Mouse (Mus musculus): ENCODE data around the gene Ppara. TPM values are rescaled to one million over a fixed set of nuclear protein-coding genes. Genes with fewer than 3 reads are reported as not detected.
A peak's percentile ranks its signal among the peaks of the same experiment; 100 is the strongest.

The Ppara gene
- polyA plus RNA-seq, 1 experiment from 2014 or later = 14.3 TPM

DNA sequence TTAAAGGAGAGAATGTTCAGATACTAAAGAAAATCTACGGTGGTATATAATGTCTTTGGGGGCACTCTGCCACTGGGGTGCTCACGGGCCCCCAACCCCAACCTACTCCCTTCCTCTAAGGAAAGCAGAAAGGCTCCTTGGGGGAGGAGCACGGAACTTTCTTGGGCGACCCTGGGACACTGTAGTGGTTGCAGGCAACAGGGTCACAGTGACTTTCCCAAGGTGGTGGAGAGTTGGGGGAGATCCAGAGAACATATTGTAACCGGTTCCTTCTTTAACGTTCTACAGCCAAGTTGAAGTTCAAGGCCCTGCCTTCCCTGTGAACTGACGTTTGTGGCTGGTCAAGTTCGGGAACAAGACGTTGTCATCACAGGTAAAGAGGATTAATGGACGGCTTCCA lies 1.7 kb downstream of the Ppara start:
- no peak for TF ChIP-seq CTCF (IDR thresholded peaks at IDR 0.05; ENCODE audit: low read depth)
- peak overlapping the region; percentile 70 for H3K4me3 ChIP-seq (ENCODE audit: low read depth, low read length)
- no peak for ATAC-seq
- H3K36me3 ChIP-seq (ENCODE audit: control insufficient read depth, insufficient read depth) = no peaks in the 10 kb centered on the region
- H3K27me3 ChIP-seq (replicated peaks; ENCODE audit: control insufficient read depth, insufficient read depth, low read length) = no peaks in the 10 kb centered on the region; the same call in 1 of the 2 replicates
- H3K9ac ChIP-seq (ENCODE audit: low read depth, low read length) = peak overlapping the region; percentile 72
- peak overlapping the region; percentile 81 for H3K4me2 ChIP-seq (replicated peaks; ENCODE audit: low read depth)
- H3K9me3 ChIP-seq (ENCODE audit: control insufficient read depth) = no peaks in the 10 kb centered on the region
- H3K27ac ChIP-seq (ENCODE audit: low read depth, low read length) = no peak overlapping the region
- H3K4me1 ChIP-seq (replicated peaks; ENCODE audit: control insufficient read depth, insufficient read depth, low read length) = peaks cover 4% of the 10 kb centered on the region; the same call in 1 of the 2 replicates
- 50% methylated on average over 10 of the region's 10 CpGs for WGBS

DNA sequence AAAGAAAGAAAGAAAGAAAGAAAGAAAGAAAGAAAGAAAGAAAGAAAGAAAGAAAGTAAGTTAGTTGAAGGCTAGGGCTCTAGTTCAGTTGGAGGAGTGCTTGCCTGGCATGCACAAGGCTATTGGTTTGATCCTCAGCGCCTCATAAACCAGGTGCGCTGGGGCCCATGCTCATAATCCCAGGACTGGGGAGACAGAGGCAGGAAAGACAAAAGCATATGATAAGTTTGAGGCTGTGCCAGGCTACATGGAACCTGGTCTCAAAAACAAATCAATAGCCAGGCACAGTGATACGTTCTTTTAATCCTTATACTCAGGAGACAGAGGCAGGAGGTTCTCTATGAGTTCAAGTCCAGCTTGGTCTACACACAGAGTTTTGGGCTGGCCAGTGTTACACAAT lies 3.6 kb downstream of the Ppara start:
- ATAC-seq = no peak
- Histone ChIP-seq H3K9me3 (ENCODE audit: control insufficient read depth) (no peaks in the 10 kb centered on the region), H3K27me3 (replicated peaks; ENCODE audit: control insufficient read depth, insufficient read depth, low read length) (no peaks in the 10 kb centered on the region; the same call in 1 of the 2 replicates), H3K9ac (ENCODE audit: low read depth, low read length) (no peak overlapping the region), H3K4me1 (replicated peaks; ENCODE audit: control insufficient read depth, insufficient read depth, low read length) (peaks cover 7% of the 10 kb centered on the region; the same call in 1 of the 2 replicates), H3K4me2 (replicated peaks; ENCODE audit: low read depth) (no peak overlapping the region), H3K36me3 (ENCODE audit: control insufficient read depth, insufficient read depth) (no peaks in the 10 kb centered on the region), H3K4me3 (ENCODE audit: low read depth, low read length) (no peak overlapping the region), H3K27ac (ENCODE audit: low read depth, low read length) (no peak overlapping the region)
- WGBS = 67% methylated on average over 3 of the region's 3 CpGs
- no peak for TF ChIP-seq CTCF (IDR thresholded peaks at IDR 0.05; ENCODE audit: low read depth)

DNA sequence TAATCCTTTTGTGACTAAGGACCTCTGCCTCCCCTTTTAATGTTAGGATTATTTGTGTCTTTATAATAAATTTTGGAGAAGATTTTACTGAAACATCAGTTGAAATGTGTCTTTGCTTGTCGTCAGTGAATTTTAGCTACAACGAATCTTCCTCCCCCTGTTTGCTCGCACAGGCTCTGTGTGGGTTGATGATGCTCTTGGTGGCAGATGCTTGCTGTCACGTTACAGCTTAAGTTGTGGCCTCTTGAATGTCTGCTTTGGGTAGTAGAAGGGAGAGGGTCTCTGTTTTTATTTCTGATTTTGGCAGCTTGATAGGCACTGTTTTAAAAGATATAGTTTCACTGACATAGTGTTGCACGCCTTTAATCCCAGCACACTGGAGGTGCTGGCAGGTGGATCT lies 4.2 kb downstream of the Ppara start:
- Histone ChIP-seq H3K4me3 (ENCODE audit: low read depth, low read length) (no peak overlapping the region), H3K9me3 (ENCODE audit: control insufficient read depth) (no peaks in the 10 kb centered on the region), H3K27me3 (replicated peaks; ENCODE audit: control insufficient read depth, insufficient read depth, low read length) (no peaks in the 10 kb centered on the region; the same call in 1 of the 2 replicates), H3K36me3 (ENCODE audit: control insufficient read depth, insufficient read depth) (no peaks in the 10 kb centered on the region), H3K9ac (ENCODE audit: low read depth, low read length) (no peak overlapping the region), H3K27ac (ENCODE audit: low read depth, low read length) (no peak overlapping the region), H3K4me2 (replicated peaks; ENCODE audit: low read depth) (no peak overlapping the region), H3K4me1 (replicated peaks; ENCODE audit: control insufficient read depth, insufficient read depth, low read length) (peaks cover 7% of the 10 kb centered on the region; the same call in 1 of the 2 replicates)
- ATAC-seq = no peak
- WGBS = 83% methylated on average over 5 of the region's 5 CpGs
- no peak for TF ChIP-seq CTCF (IDR thresholded peaks at IDR 0.05; ENCODE audit: low read depth)

DNA sequence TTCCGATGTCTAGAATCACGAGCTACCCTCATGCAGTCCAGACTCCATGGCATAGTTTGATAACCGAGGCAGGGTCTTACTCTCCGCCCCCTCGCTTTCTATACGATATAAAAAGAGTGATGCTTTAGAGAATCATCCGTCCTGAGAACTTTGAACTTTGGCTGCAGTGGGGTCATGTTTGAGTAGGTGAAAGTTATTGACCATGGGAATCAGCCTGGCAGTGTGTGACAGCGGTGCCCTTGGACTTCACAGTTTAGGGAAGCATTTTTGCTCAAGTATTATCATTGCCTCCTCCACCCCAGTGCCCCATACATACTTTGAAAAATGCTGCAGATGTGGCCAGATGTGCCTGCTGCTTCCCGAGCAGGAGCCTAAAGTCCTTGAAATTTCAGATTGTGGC lies 7.8 kb downstream of the Ppara start:
- 64% methylated on average over 9 of the region's 9 CpGs for WGBS
- no peak for ATAC-seq
- Histone ChIP-seq H3K9ac (ENCODE audit: low read depth, low read length) (no peak overlapping the region), H3K4me3 (ENCODE audit: low read depth, low read length) (no peak overlapping the region), H3K36me3 (ENCODE audit: control insufficient read depth, insufficient read depth) (no peaks in the 10 kb centered on the region), H3K4me2 (replicated peaks; ENCODE audit: low read depth) (no peak overlapping the region), H3K9me3 (ENCODE audit: control insufficient read depth) (no peaks in the 10 kb centered on the region), H3K27ac (ENCODE audit: low read depth, low read length) (no peak overlapping the region), H3K4me1 (replicated peaks; ENCODE audit: control insufficient read depth, insufficient read depth, low read length) (peaks cover 5% of the 10 kb centered on the region; the same call in 1 of the 2 replicates), H3K27me3 (replicated peaks; ENCODE audit: control insufficient read depth, insufficient read depth, low read length) (no peaks in the 10 kb centered on the region)
- TF ChIP-seq CTCF (IDR thresholded peaks at IDR 0.05; ENCODE audit: low read depth) = no peak

DNA sequence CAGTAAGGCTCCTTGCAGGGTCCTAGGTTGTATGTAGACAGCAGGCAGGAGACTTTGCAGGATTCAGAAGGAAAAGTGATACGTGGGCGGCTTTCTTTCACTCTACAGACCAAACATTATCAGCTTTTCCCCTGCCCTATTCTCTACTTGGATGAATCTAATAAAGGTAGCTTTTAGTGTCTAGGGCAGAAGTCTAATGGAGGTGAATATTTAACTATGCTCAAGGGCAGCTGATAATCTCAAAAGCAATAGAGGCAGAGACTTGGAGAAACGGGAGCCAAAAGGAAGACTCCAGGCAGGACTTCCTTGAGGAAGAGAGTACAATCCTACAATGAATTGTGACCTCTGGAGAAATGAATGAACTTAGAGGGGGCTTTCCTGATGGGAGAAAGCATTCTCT lies 9.2 kb downstream of the Ppara start:
- WGBS = 36% methylated on average over 3 of the region's 3 CpGs
- ATAC-seq = peak; percentile 40; the same call in 1 of the 2 replicates
- TF ChIP-seq CTCF (IDR thresholded peaks at IDR 0.05; ENCODE audit: low read depth) = no peak
- H3K4me3 ChIP-seq (ENCODE audit: low read depth, low read length) = no peak overlapping the region
- H3K27ac ChIP-seq (ENCODE audit: low read depth, low read length) = peak overlapping the region; percentile 63
- no peaks in the 10 kb centered on the region for H3K9me3 ChIP-seq (ENCODE audit: control insufficient read depth)
- no peaks in the 10 kb centered on the region for H3K36me3 ChIP-seq (ENCODE audit: control insufficient read depth, insufficient read depth)
- peak overlapping the region; percentile 40; the same call in 1 of the 2 replicates for H3K4me2 ChIP-seq (replicated peaks; ENCODE audit: low read depth)
- no peak overlapping the region for H3K9ac ChIP-seq (ENCODE audit: low read depth, low read length)
- H3K27me3 ChIP-seq (replicated peaks; ENCODE audit: control insufficient read depth, insufficient read depth, low read length) = no peaks in the 10 kb centered on the region
- peaks cover 5% of the 10 kb centered on the region; the same call in 1 of the 2 replicates for H3K4me1 ChIP-seq (replicated peaks; ENCODE audit: control insufficient read depth, insufficient read depth, low read length)

DNA sequence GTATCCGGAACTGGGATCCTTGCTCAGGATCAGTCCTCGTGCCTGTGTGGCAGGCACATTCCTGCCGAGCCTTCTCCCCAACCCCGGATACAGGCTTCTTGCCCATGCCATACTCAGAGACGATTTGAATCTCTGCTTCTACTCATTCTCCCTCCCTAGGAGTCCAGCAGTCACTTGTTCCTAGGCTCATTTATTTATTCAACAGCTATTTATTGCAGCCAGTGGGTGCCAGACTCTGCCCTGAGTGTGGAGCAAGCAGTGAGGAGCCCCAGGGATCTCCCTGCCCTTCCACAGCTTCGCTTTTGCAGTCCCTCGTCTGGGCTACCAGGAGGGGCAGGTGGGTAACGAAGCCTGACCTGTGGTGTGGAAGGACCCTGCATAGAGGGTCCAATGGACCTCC lies 11.4 kb downstream of the Ppara start:
- H3K9ac ChIP-seq (ENCODE audit: low read depth, low read length) = no peak overlapping the region
- no peaks in the 10 kb centered on the region for H3K27me3 ChIP-seq (replicated peaks; ENCODE audit: control insufficient read depth, insufficient read depth, low read length)
- H3K36me3 ChIP-seq (ENCODE audit: control insufficient read depth, insufficient read depth) = no peaks in the 10 kb centered on the region
- H3K27ac ChIP-seq (ENCODE audit: low read depth, low read length) = no peak overlapping the region
- no peaks in the 10 kb centered on the region for H3K9me3 ChIP-seq (ENCODE audit: control insufficient read depth)
- no peak for ATAC-seq
- peak; percentile 28 for TF ChIP-seq CTCF (IDR thresholded peaks at IDR 0.05; ENCODE audit: low read depth)
- H3K4me3 ChIP-seq (ENCODE audit: low read depth, low read length) = no peak overlapping the region
- peaks cover 10% of the 10 kb centered on the region; the same call in 1 of the 2 replicates for H3K4me1 ChIP-seq (replicated peaks; ENCODE audit: control insufficient read depth, insufficient read depth, low read length)
- WGBS = 41% methylated on average over 8 of the region's 8 CpGs
- peak overlapping the region; percentile 51 for H3K4me2 ChIP-seq (replicated peaks; ENCODE audit: low read depth)
